Mouse (Mus musculus) spleen, adult 18-20 months (tissue): ENCODE data around the gene Tns3.
A peak's percentile ranks its signal among the peaks of the same experiment; 100 is the strongest.
"Not testable (repeated sequence)": the region's sequence is repeated elsewhere in the genome, so short reads cannot be mapped to it uniquely, and the experiment has no call there.

ENCODE experiments used
- DNase-seq, 2 experiments: peaks; one replicate each; pipeline ENCODE4 v3.0.0; 2022; ENCODE audit warnings: mixed read lengths in 2 of 2

Tns3 gene

DNA sequence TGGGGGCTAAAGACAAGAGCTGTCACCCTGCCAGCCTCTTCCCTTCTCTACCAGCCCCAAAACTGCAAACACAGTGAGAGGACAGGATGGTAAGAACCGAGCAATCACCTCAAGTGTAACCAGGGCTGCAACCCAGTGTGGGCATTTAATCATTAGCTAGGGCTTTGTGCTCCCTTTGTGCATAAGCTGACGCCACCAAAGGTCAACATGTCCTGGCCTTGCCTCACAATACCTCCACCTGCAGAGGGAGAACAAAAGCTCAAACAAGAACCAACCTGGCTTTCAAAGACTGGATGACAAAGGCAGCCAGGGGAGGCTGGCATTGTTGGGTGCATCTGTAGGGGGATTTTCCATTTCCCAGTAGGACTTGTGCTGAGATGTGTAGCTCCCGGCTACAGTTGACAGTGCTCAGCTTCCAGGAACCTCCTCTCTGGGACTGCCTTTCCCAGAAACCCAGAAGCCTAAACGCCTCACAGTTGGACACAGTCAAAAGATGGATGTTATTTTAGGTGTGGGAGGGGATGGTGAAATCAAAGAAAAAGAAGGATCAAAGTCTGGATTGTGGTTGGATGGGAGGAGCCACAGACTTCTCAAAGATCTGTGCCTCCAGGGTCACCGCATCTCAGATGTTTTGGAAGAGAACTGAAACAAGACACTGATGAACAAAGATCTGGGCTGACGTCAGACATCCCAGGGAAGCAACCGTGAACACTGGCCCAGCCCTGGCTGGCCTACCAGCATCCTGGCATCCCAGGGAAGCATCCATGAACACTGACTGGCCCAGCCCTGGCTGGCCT, 94.9 kb downstream of the Tns3 start:
- no peak for DNase-seq

DNA sequence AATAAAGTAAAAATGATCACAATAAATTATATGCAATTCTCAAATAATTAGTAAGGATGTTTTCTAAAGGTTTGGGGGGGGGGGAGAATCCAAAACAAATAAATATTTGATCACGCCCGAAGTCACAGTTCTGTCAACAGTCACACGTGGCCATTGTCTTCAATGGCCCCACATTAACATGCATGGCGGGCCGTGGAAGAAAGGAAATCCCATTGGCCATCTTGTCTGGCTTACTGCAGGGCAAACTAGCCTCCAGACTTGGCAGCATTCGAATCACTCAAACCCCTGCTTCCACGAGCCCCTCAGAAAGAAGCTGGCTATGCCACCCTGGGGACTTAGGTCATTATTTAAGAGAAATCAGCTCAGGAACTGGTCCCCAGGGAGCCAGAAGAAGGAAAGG, 95.5 kb downstream of the Tns3 start:
- no peak for DNase-seq

DNA sequence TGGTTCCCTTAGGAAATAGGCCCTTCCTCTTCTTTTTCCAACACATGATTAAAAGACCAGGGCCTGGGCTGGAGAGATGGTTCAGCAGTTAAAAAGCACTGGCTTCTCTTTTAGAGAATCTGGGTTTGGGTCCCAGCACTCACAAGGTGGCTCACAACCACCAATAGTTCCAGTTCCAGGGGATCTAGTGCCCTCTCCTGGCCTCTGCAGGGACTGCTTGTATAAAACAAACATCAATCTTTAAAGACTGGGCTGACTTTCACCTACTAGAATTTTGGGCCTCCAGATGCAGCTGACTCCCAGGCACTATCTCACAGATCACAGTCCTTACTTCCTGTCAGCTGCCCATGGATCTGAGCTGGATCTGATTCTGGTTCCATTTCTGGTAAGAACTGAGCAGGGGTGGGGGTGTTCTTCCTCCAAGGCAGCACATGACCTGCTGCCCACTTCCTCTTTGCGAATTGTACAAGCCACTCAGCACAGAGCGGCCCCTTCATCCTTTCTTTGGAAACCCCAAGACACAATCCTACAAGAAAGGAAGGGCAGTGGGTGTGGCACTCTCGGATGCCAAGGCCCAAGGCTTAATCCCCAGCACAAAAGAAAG, 98.0 kb downstream of the Tns3 start:
- DNase-seq: peak; percentile 13 to 25

DNA sequence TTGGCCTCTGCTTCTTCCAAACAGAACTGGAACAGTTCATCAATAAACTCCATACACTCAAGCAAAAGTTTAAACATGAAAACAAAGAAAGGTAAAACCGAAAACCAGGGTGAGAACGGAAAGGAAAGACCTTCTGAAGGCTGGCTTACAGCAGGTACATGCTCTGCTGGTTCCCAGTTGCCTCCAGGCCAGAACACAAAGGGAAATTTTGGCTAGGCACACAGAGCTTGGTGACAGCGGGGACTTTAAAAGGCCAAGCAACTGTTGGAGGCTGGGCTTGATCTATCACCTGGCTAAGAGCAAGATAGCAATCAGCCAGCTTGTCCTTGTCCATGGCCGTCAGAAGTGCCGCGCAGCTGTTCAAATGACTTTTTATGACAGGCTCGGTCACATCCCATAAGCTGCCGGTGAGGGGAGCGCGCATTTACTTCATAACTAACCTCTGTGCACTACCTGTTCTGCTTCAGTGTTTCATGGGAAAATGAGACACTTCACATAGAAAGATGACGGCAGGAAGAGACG, 105.5 kb downstream of the Tns3 start:
- DNase-seq: no peak

DNA sequence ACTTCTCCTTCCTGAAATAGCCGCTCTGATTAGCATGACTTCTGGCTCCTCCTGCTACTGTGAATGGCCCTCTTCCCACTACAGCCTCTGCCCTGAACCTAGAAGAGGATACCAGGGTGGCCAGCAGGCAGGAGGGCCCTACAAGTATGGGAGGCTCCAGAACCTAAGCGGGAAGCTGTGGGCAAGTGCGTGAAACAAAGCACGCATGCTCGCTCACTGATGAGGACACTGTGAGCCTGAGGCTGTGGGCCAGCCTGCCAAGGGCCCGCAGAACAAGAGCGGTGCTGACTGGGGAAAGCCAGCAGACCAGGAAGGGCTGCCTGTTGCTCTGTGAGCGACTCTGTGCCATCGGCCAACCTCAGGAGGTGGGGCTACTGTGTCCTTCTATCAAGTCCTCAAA, 106.1 kb downstream of the Tns3 start:
- no peak for DNase-seq

DNA sequence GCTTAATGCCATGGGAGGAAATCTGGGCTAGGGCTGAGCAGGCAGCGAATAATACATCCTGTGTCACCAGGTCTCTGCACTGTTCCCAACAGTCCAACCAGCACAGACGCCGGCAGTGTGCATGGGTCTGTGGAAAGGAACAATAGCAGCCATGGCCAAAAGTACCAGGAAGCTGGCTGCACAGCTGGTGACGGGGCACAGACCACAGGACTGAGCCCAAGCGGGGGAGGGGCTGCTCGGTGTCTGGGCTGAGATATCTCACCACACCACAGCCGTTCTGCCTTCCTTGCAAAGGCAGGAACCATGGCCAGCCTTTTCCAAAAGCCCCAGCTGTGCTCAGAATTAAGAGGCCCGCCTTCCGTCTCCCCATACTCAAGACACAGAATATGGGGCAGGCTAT, 107.3 kb downstream of the Tns3 start:
- no peak for DNase-seq

DNA sequence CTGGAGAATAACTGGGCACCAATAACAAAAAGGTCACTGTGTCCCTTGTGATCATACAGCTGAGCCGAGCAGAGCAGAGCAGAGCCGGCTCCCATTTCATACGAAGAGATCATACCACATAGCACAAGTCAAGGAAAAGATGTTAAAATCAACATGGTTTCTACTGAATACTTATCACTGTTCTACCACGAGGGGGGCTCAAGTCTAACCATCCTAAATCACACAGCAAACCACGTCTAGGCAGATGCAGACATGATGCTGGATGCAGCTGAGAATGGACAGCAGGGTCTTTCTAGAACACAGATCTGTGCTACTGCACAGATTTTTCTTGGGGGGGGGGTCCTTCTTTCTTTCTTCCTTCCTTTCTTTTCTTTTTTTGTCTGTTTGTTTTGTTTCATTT, 112.6 kb downstream of the Tns3 start:
- DNase-seq: no peak

DNA sequence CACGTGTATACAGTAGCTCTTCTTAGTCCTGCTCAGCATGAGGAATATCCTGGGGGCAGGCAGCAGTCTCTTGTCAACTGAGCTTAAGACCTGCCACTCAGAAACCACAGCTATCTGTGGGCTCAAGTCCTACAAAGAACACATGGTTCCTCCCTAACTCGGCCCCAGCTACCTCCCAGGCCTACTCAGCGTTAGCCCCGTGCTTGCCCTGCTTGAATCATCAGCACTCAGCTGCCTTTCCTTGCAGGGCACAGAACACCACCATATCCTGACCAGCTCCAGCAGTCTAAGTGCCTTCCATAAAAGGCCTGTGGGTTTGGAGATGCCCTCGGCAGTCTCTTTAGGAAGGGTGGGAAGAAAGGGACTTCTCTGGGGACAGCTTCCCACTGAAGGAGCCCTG, 116.7 kb downstream of the Tns3 start:
- DNase-seq: no peak

DNA sequence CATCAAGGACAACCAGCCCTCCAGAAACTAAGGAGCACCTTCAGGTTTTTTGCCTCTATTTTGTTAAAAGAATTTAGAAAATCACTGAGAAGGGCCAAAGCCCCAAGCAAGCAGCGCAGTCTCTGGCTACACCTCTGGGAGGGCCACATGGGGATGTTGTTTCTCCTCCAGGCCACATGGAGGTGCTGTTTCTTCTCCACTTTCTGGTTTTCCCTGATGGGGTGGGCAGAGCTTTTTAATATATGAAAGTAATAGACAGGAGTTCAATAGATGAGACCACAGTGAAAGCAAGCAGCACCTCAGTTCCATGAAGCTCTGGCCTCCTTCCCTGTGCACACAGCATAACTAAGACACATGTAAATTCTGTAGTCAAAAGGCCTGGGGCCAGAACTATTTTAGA, 118.5 kb downstream of the Tns3 start:
- DNase-seq: peak in 1 of 2 experiments; percentile 37

DNA sequence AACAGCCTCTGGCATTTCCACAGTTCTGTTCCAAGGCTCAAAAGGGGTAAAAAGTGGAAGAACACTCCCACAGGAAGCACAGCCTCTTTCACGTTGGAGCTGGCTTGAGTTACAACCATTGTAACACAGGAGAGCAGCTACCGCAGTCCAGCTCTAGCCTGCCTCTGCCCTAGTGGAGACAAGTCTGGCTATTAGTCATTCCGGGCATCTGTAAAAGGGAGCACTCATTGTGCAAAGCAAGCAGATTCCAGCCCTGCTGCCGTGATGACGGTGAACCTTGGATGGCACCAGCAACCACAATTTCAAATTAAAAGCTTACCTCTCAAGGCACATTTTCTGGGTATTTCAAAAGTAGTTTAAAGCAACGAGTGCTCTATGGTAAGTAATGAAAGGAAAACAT, 120.0 kb downstream of the Tns3 start:
- no peak for DNase-seq

DNA sequence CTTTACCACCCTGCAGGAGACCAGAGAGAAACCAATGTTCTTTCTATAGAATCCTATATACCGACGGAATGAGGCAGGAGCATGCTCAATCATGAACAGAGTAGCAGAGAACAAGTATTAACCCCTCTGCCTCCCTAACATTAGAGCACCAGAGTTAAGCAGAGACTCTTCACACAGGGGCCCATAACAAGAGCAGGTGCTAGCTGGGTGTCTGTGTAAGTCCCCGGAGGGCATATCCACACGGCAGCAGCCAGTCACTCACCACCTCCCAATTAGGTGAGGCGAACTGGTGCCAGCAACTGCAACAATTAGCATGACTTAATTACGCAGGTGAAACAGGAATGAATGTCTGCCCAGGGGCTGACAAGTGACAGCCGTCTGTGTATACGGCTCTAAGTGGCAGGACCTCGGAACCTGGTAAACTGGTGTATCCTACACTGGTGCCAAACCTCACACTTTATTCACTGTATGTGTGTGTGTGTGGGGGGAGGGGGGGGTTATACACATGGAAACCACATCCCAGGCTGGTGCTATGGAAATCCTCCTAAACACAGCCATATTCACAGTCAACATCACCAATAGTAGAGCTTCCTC, 123.0 kb downstream of the Tns3 start:
- no peak for DNase-seq

DNA sequence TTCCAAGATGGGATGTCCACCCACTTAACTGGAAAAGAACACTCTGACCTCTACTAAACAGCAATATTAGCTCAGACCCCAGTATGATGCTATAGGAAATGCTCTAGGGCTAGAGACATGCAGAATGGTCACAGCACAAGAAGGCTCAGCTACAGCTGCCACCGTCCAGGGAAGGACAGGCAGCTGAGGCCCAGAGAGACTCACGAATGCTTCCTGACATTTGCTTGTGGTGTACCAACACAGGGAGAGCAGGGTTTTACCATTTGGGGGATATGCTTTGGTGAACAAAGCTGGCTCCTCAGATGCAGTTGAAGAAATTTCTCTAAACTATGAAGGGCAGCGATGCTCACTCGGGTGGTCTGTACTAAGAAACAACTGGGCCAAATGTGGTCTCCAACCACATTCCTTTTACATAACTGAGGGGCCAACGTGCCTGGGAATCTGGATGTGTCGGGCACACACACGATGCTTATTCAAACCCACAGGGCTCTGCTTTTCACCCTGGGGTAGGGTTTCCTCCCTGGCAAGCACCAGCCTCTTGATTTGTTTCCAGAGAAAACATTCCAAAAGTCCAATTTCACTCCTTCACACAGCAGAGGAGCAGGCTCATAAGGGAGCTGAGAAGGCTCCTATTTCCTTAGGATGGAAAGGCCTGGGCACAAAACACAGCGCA, 124.6 kb downstream of the Tns3 start:
- no peak for DNase-seq

DNA sequence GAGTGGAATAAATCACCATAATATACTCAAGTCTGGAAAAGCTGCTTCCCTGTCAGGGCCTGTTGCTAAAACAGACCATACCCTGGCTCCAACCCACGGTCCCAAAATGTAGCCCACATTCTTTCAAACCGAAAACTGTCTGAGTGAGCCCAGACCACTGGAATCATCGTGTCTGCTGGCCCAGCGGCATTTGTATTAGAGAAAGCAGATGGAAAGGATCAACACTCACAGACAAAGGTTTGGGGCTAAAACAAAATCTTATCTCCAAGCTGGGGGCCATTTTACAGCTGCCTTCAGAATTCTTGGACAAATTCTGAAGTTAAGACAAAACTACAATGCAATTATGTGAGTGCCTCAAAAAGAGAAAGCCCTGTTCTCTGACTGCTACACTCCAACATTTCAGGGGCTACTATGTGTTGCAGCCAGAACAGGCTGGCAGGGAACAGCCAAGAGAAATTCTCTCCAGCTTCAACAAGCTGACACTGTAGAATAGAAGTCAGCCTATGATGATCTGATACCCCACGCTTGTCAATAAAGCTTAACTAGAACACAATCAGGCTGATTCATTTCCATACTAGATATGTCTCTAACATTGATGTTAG, 127.2 kb downstream of the Tns3 start:
- DNase-seq: no peak

DNA sequence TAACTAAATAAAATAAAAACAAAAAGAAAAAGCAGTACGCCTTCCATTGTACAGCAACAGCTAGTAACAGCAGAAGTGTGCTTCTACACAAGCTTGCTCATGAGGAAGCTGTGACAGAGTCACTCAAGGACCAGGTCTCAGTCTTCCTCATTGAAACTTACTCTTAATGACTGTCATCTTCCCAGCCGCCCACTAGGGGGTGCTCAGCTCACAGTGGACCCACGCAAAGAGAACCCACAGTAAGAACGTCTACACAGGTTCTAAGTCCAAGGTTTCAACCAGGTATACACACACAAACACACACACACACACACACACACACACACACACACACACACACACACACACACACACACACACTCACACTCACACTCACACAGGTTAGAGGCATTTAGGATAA, 129.4 kb downstream of the Tns3 start:
- peak; percentile 43 to 75 for DNase-seq

DNA sequence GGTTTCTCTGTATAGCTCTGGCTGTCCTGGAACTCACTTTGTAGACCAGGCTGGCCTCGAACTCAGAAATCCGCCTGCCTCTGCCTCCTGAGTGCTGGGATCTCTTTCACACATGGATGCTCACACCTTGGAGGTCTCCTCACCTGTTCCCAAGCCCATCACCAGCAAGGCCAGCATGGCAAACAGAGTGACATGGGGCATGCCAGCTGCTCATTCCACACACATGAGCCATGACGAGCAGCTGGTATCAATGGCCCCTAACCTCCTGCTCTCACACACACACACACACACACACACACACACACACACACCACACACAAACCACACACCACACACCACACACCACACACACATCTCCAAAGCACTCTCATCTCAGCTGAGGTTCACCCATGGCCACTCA, 131.6 kb downstream of the Tns3 start:
- DNase-seq: not testable (repeated sequence)

DNA sequence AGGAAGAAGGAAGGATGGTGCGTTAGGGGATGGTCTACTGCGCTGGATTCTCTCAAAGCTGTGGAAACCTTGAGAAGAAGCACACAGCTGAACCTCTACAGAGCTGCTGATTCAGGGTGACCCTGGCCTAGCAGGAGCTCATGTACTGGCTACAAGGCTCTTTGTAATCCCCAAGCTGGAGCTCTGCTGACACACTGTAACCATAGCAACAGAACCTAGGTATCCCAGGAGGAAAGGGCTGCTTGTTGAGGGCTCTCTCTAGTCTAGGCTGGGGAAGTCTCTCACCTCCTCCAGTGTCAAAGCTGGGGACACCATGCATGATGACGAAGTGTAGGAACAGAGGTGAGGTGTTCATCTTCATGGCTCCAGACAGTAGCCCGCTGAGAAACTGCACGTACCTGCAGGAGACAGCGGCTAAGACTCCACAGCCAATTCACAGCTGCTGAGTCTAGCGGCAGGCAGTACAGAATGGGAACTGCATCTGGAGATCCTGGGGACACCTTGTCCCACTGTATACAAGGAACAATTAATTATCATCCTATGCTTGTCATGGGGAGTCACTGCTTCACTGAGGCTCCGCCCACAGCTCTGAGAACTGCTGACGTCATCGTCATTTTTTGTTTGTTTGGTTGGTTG, 132.1 kb downstream of the Tns3 start:
- DNase-seq: no peak

DNA sequence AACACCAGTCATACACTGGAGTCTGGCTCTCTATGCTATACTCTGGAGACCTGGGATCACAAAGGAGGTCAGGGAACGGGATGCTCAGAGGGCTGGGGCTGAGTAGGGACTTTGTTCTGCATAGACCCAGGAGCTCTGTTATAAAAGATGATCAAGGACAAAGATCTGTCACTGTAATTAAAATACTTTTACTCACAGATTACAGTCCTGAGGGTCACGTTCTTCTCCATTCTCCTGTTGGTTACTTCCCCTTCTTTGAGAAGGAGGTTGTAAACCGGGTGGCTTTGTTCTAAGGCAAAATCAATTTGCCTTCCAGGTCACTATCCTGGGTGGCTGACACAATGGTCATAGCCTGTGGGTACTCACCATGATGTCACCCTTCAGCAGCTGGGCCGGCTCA, 133.8 kb downstream of the Tns3 start:
- no peak for DNase-seq

DNA sequence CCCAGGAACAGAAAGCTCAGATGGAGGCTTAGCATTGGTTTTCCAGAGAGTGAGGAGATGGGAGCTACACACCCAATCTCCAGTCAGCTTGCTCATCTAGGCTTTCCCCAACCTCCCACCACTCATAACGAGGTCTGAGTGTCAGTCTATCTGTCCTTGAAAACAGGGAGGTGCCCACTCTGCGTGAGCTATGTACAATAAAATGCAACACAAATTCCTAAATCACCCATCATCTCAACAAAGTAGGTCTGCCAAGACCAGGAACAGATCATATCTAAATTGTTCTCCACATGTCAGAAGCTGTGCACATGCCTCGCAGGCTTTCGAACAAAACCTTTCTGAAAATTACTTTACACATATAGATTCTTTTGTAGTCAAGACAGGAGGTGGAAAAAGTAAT, 134.3 kb downstream of the Tns3 start:
- DNase-seq: no peak

DNA sequence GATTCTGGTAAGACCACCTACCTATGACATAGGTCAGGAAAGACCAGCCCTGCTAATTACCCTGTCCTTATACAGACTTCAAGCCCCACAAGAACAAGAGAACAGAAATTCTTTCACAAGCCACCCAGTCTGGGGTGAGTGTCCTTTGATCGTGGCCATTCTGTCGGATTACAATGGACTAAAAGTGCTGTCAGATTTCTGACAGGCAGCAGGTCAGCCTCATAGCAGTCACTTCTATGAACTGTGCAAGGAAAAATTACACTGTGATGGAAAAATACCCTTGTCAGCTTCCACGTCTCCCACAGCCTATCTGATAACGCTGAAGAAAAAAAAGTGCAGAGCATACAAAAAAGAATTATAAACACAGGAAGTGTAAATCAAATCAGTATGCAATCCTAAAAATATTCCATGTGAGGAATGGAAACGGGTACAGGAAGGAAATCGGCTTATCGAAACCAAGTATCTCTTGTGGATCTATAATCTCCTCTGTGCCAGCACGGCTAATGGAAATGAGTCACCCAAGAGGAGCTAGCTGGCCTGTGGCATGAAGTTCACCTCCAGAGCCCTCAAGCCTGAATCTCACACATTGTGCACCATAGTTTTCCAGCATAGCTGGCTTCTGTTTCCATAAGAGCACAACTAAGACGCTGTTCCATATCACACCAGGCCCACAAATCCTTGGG, 138.7 kb downstream of the Tns3 start:
- DNase-seq: no peak

DNA sequence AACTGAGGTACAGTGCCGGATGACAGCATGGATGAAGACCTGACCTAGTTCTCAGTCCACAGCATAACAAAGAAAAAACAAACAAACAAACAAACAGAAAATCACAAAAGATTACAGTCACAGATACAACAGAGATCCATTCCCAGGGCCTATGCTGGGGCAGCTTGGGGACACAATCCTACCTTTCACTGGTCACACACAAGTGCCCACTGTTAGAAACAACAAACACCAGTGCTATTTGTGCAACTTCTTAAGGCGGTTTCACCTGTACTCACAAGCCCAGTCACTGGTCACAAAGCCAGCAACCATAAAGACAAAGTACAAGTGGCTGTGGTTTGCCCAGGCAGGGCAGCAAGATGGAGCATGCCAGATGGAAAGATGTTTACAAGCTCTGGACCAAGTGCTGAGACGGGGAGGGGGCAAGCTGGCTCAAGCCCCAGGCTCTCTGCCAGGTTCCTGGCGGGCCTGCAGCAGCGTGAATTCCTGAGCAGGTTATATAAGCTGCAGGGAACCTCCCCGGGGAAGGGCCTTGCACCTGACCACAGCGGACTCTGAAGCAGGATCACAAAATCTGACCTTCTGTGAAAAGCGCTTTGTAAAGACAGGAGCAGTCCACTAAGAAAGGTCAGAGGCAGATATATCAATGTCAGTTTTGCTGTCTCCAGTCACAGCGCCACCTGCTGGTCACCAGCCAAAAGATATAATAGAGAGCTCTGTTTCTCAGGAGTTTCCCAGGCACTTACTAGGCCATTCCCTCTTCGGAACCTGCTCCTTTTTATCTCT, 140.8 kb downstream of the Tns3 start:
- peak; percentile 12 to 63 for DNase-seq
